Mouse (Mus musculus) layer of hippocampus, postnatal 25 days (tissue): Measurements from ENCODE around the gene Tmed6. TPM values are rescaled to one million over a fixed set of nuclear protein-coding genes. Genes with fewer than 3 reads are reported as not detected.

Experiments
- DNase-seq, 2 experiments: peaks; one replicate each; pipeline ENCODE4 v3.0.0; 2022; ENCODE audit warnings: mixed read lengths in 2 of 2, low spot score in 1 of 2; ENCODE audit errors: extremely low spot score in 1 of 2
- microRNA-seq, 2 experiments: library from miRNA; unstranded; fragments of <30 nt; microRNA quantifications; one replicate each; pipeline ENCODE4 v1.2.0; 2021
- total RNA-seq, 2 experiments: library from RNA; stranded (reverse); gene quantifications; 2 replicates each; pipeline ENCODE4 v1.2.3; 2021

The Tmed6 gene
- total RNA-seq, 2 experiments from 2014 or later: not detected

- no peak for DNase-seq
These were observed 42.0 kb downstream of the Tmed6 start for GRCm38 (mm10) chr8:107023479-107023878.

GRCm38 (mm10) chr8:107014915-107015314, 50.5 kb downstream of the Tmed6 start:
- DNase-seq: no peak

DNA sequence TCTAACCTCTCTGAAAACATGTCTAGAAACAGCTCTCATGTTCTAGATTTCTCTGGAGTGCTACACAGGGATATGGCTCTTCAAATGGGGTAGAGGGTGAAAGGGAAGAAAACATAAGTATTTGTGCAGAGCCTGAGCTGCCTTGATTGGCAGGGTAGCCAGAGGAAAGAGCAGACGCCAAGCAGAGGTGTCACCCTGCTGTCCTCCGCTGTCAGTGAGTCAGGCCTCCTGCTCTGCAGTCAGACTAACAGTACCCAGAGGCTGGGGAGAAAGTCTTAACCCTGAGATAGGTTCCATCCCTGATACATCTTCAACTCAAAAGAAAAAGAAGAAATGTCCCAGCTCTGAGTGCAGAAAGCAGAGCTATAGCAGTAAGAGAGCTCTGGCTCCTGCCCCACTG, 52.8 kb downstream of the Tmed6 start:
- DNase-seq: no peak

Small RNA genes lying within 50 kb of the gene (microRNA-seq; reads per million reads assigned to microRNA genes)
- gene Mir7075: 1.6 to 1.7 reads per million in 2 experiments

Other genes with a start within 250 kb of the Tmed6 start
- 1 to 10 TPM; 2.8 to 4.5 TPM for gene Has3, start 195.4 kb downstream of the Tmed6 start, total RNA-seq
- 10 to 100 TPM; 37.6 to 42.8 TPM for gene Utp4, start 172.0 kb downstream of the Tmed6 start, total RNA-seq
- 10 to 100 TPM; 17.2 to 17.9 TPM for gene Sntb2, start 129.9 kb downstream of the Tmed6 start, total RNA-seq
- 100 to 1,000 TPM; 116 to 117 TPM for gene Vps4a, start 34.4 kb downstream of the Tmed6 start, total RNA-seq
- 10 to 100 TPM; 24.1 to 31.3 TPM for gene Pdf, start 17.0 kb downstream of the Tmed6 start, total RNA-seq
- 10 to 100 TPM; 28.7 to 28.9 TPM for gene Cog8, start 9.0 kb downstream of the Tmed6 start, total RNA-seq
- 10 to 100 TPM; 44.4 to 45.9 TPM for gene Nip7, start 8.8 kb downstream of the Tmed6 start, total RNA-seq
- gene Terf2, start 30.9 kb upstream of the Tmed6 start, total RNA-seq: 10 to 100 TPM; 31.2 to 35.8 TPM
- gene Cyb5b, start 85.0 kb upstream of the Tmed6 start, total RNA-seq: 100 to 1,000 TPM in 1 of 2 experiments, 10 to 100 TPM in 1; 93.9 to 105 TPM
- 10 to 100 TPM; 47.8 to 67.4 TPM for gene Nfat5, start 227.8 kb upstream of the Tmed6 start, total RNA-seq